Mouse (Mus musculus) liver, postnatal 0 days (tissue): ENCODE measurements around the gene Rnd2.

ENCODE experiments used
- CTCF ChIP-seq: sonication (generic); IDR thresholded peaks from 2 replicates; pipeline ENCODE4 v1.5.1; 2016; ENCODE audit warnings: antibody characterized with exemption, low read depth
- EP300 ChIP-seq: IDR thresholded peaks from 2 replicates; pipeline ENCODE4 v1.6.1; 2016; ENCODE audit warnings: antibody characterized with exemption, low read depth, mild to moderate bottlenecking

DNA sequence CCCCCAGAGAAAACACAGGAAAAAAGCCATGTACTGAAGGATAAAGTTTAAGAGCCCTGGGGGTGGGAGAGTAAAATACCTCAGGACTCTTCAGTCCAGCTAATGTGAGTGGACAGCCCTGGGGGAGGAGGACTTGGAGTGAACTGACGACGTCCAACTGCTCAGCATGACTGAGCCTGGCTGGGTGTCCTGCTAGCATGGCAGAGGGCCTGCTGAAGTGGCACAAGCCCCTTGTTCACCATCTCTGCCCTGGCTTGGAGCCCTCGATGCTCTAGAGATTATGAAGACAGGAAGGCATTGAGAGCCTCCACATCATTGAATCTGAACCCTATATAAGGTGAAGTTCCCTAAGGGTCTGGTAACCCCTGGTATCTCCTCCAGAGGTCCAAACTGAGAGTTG lies 7.1 kb downstream of the Rnd2 start:
- no peak for TF ChIP-seq EP300
- TF ChIP-seq CTCF: no peak
